Comparison of ENCODE assay signal across 1 mouse cellular context in genomic region chr10:95300178-95300793, GRCm38 (mm10).
TF ChIP-seq lines count a peak whose summit lies in the region.

No protein-coding gene starts in this region.

TF ChIP-seq in CH12.LX, 34 proteins besides CTCF, POLR2A, EP300 and RAD21 (continued from another document):
- TF ChIP-seq CHD1 (IDR thresholded peaks at IDR 0.05; ENCODE audit: low read depth, low read length), result peak; percentile 4; the same call in 1 of the 2 replicates
- TF ChIP-seq RCOR1 (conservative IDR thresholded peaks at IDR 0.05; ENCODE audit: low read depth, low read length), result no peak
- TF ChIP-seq JUN (IDR thresholded peaks at IDR 0.05; ENCODE audit: insufficient read depth, low read depth, low read length), result no peak
- no peak for TF ChIP-seq MAZ (IDR thresholded peaks at IDR 0.05; ENCODE audit: low read depth, low read length)
- TF ChIP-seq PAX5 (IDR thresholded peaks at IDR 0.05; ENCODE audit: low read length), result no peak
- no peak for TF ChIP-seq USF1 (IDR thresholded peaks at IDR 0.05; ENCODE audit: low read depth, low read length)
- no peak; the same call in 1 of the 2 replicates for TF ChIP-seq ETS1 (conservative IDR thresholded peaks at IDR 0.05; ENCODE audit: low read depth, low read length)
- TF ChIP-seq ZNF384 (IDR thresholded peaks at IDR 0.05; ENCODE audit: low read depth, low read length), result peak; percentile 13; the same call in 1 of the 2 replicates
- TF ChIP-seq BHLHE40 (IDR thresholded peaks at IDR 0.05; ENCODE audit: low read depth, low read length), result 0 out of 2 replicates have a peak, but pooled peaks have one; percentile 10
- no peak for TF ChIP-seq TCF12 (IDR thresholded peaks at IDR 0.05; ENCODE audit: low read depth, low read length)
- TF ChIP-seq MAFK (IDR thresholded peaks at IDR 0.05; ENCODE audit: insufficient replicate concordance, low read length), result no peak
- TF ChIP-seq KAT2A (IDR thresholded peaks at IDR 0.05; ENCODE audit: insufficient replicate concordance, low read length), result no peak
- no peak for TF ChIP-seq CHD2 (IDR thresholded peaks at IDR 0.05; ENCODE audit: low read length)
- TF ChIP-seq ZKSCAN1 (IDR thresholded peaks at IDR 0.05; ENCODE audit: borderline replicate concordance, low read depth, low read length), result no peak
- no peak for TF ChIP-seq TBP (conservative IDR thresholded peaks at IDR 0.05; ENCODE audit: low read depth, low read length)
- TF ChIP-seq MYC (IDR thresholded peaks at IDR 0.05; ENCODE audit: low read depth, low read length), result no peak; the same call in 1 of the 2 replicates
- no peak for TF ChIP-seq USF2 (conservative IDR thresholded peaks at IDR 0.05; ENCODE audit: low read depth, low read length)
- no peak; the same call in 1 of the 2 replicates for TF ChIP-seq JUND (conservative IDR thresholded peaks at IDR 0.05; ENCODE audit: low read depth, low read length)
- 0 out of 2 replicates have a peak, but pooled peaks have one; percentile 5 for TF ChIP-seq SIN3A (IDR thresholded peaks at IDR 0.05; ENCODE audit: low read length)
- no peak for TF ChIP-seq HCFC1 (IDR thresholded peaks at IDR 0.05; ENCODE audit: low read depth, low read length)
TF ChIP-seq in CH12.LX: peak in this region for 9.
